Mouse (Mus musculus) gastrocnemius, adult 18-20 months (tissue): Measurements from ENCODE around the gene Tex264. TPM values are rescaled to one million over a fixed set of nuclear protein-coding genes. Genes with fewer than 3 reads are reported as not detected.
A peak's percentile ranks its signal among the peaks of the same experiment; 100 is the strongest.

Source experiments
- DNase-seq: peaks from one replicate; pipeline ENCODE4 v3.0.0; 2021; ENCODE audit warnings: low spot score
- long read RNA-seq, 2 experiments: library from polyadenylated mRNA; stranded (forward); transcript quantifications; one replicate each; pipeline ENCODE4 v2.0.0; 2021
- total RNA-seq, 2 experiments: library from RNA; stranded (reverse); gene quantifications; 2 replicates each; pipeline ENCODE4 v1.2.3; 2021

Tex264 gene
- total RNA-seq: 10 to 100 TPM; 29.8 to 30.6 TPM
- long read RNA-seq, experiment 1, transcript Tex264-203 (6 exons, 1,364 nt): major isoform, 7 of 23 reads
- long read RNA-seq, experiment 1, transcript Tex264-202 (6 exons, 1,896 nt): minor isoform, 6 of 23 reads
- long read RNA-seq, experiment 1, transcript Tex264-201 (6 exons, 1,391 nt): major isoform, 7 of 23 reads
- long read RNA-seq, experiment 1, partial matches to known transcripts: 1 of 23 reads
- long read RNA-seq, experiment 1, other reads (novel, unspliced or antisense): 1 of 23 reads
- long read RNA-seq, experiment 2, transcript Tex264-201 (6 exons, 1,391 nt): major isoform, 17 of 33 reads
- long read RNA-seq, experiment 2, transcript Tex264-203 (6 exons, 1,364 nt): minor isoform, 11 of 33 reads
- long read RNA-seq, experiment 2, partial matches to known transcripts: 1 of 33 reads
- long read RNA-seq, experiment 2, other reads (novel, unspliced or antisense): 1 of 33 reads

DNA sequence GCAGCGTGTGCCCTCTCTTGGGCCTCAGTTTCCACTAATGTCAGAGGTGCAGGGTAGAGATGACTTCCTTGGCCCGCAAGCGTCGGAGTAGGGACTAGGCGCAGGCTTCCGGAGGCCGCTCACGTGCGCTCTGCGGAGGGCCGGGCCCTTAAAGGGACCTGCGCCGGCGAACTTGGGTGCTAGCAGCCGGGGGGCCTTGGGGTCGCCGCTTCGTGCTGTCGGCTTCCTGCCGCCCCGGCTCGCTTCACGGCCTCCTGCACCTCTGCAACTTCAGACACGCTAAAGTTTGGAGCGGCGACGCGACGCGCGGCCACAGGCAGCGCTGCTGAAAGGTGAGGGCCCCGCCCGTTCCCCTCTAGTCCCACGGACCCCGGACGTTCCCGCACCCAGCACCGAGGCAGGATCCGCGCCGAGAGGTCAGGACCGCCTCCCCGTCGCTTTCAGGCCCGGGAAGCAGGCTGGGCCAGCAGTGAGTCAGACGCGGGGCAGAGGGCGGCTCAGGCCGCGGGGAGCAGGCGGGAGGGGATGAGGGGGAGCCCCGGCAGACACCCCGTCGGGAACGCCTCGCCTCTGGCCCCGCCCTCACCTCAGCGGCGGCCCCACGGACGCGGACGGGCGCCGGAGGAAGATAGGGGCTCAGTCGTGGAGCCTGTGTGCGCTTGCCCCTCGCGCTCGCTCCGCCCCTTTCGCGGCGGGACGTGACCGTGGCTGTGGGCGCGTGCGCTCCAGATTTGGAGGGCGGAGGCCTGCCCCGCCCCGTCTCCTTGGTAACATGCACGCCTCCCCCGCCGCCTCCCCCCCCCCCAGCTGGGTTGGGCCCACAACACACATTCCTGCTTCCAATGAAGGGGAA, at the start of gene Tex264:
Tex264 (minus strand) TSS at position 679 of the 853 bp plus-strand sequence.
- peak; percentile 83 for DNase-seq

DNA sequence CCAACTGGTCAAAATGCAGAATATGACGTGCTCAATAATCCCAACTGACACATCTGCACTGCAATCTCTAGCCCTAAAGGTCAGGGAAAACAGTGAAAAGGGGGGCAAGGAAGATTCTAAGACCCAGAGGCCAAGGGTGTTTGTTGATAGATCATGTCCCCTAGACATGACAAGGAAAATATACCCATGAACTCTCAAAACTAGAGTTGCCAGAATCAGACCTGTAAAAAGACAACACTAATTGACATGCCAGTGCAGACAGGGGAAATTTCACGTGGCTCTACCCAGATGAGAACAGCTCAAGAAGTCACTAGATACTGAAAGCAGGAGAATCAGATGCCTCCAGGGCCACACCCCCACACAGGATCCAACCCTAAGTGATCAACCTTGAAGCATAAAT, 48.0 kb upstream of the Tex264 start:
- DNase-seq: no peak

DNA sequence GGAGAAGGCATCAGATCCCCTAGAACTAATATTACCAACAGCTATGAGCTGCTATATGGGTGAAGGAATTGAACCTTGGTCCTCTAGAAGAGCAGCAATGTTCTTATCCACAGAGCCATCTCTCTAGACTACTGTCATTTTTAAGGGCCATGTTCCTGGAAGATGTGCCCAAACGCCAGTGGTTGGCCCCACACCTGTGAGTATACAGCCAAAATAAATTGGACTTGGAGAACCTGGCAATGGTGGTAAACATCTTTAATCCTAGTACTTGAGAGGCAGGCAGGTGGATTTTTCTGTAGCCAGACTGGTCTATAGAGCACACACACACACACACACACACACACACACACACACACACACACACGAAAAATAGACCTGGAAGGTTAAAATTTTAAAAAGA, 43.7 kb upstream of the Tex264 start:
- DNase-seq: no peak

DNA sequence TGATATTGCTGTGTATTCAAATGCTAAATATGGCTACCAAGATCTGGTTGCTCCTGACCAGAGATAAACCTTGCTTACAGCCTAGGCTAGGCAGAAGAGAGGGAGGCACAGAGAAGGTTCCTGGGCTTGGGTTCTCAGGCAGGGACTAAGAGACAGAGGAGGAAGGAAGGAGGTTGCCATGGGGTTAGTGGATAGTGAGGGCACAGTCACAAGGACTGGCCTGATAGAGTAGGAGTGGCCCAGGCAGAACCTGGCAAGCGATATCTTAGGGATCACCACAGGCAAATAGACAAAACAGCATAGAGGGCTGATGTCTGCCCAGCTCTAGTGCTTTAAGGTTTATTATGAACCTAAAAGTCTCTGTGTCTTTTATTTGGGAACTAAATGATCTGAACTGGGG, 41.2 kb upstream of the Tex264 start:
- peak; percentile 2 for DNase-seq

DNA sequence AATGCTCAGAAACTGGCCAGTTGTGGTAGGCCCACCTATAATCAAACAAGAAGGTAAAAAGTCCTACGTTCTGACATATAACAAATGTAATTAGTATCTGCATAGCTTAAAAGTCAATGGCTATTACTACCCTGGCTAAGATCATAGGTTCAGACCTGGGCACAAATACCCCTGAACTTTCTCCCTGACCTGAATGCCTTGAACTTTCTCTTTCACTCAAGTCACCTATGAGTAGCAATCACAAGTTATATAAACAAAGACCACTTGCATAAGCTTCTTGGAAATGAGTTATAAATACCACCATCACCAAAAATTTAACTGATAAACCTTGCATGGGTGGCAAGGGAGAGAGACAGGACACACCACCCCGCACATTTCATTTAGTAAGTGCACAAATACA, 39.7 kb upstream of the Tex264 start:
- DNase-seq: no peak

DNA sequence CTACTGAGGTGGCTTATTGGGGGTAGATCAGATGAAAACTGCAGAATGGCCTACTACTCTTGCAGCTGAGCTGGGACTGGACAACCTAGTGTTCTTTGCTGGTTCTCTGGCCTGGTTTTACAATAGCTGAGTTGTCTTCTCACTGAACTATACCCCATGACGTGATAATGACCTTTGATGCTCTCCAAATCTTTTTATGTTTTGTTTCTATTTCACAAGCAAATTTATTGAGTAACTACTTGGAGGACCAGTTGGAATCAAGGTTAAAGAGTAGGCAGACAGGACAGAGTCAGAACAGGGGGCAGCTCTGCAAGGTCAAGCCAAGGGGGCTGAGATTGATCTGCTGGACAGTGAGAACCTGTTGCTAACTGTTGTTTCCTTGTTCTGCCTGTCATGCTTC, 39.1 kb upstream of the Tex264 start:
- no peak for DNase-seq

DNA sequence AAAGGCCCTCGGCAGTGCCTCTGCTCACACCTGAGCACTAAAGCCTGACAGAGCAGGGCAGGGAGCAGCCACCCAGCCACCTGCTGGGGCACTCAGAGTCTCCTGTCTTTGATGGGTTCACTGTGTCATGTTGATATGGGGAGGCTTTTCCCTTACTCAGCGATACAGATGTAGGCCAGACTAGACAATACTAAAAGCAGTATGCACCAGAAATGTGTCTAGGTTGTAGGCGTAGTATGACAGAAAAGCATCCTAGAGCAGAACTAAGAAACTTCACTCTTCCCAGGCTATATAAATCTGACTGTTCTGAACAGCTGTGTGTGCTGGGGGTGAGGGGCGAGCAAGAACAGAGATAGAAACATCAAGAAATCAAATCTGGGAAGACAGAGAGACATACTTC, 31.0 kb upstream of the Tex264 start:
- no peak for DNase-seq

DNA sequence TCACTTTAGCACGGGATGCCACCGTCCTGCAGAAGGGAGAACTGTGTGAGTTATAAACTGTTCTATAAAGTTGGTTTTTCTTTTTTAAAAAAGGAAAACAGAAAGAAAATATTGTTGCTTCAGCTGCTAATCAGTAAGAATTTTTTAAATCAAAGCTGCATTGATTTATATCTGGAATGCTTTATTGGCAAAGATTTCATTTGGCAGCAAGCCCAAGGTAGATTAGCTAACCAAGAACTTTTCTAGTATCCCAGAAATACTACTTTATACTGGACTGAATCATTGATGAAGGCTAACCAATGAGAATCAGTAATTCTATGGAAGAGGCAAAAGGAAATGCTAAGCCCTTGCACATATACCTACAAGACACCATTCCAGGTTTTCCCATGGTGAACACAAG, 30.5 kb upstream of the Tex264 start:
- no peak for DNase-seq

DNA sequence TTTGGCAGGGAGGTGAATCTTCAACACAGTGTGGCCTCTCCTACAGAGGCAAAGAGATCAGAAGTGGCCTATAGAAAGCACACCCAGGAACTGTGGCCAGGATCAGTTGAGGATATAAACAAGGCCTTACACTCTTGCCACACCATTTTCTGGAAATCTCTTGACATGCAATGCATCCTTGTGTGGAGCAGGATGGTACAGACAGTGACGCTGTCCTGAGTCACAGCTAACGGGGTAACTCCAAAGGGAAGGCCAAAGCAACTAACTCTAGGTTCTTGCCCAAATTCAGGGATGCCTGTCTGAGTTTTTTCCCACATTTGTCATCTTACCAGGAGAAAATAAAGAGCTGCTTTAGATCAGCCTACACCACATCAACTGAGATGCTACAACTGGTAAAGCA, 26.7 kb upstream of the Tex264 start:
- DNase-seq: no peak

DNA sequence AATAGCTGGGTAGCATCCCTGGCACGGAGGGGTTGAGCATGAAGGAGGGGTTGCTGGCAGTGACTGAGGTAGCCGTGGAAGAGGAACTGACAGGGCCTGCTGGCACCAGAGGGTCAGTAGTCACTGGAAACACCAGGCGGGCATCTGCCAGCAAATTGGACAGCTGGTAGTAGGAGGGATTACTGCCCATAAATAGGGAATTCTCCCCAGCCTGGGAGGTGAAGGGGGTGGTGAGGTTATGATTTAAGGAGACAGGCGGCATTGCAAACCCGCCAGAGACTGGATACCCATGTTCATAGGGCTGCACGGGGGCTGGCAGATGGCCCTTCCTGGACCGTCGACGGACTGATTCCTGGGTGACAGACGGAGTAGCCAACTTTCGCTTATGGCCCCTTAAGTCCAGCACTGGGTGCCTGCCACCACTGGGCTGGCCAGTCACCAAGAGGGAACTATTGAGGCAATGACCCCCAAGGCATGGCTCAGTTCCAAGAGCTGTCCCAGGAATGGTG, 7.3 kb upstream of the Tex264 start:
- DNase-seq: no peak

DNA sequence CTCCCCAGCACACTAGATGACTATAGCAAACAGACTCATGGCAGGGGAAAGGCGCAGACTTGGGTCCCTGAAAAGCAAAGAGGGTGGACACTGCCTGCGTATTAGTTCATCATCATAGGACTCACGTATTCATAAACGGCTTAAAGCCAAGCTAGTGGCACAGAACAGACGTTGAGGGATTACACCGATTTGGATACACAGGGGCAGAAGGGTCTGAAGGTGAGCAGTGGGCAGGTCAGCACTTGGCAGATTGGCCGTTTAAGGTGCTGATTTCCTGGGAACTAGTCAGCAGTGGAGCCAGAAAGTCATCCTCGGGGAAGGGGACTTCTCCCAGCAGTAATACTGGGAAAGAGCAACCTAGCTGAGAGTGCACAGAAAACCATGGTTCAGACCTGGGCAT, 3.1 kb upstream of the Tex264 start:
- DNase-seq: no peak

DNA sequence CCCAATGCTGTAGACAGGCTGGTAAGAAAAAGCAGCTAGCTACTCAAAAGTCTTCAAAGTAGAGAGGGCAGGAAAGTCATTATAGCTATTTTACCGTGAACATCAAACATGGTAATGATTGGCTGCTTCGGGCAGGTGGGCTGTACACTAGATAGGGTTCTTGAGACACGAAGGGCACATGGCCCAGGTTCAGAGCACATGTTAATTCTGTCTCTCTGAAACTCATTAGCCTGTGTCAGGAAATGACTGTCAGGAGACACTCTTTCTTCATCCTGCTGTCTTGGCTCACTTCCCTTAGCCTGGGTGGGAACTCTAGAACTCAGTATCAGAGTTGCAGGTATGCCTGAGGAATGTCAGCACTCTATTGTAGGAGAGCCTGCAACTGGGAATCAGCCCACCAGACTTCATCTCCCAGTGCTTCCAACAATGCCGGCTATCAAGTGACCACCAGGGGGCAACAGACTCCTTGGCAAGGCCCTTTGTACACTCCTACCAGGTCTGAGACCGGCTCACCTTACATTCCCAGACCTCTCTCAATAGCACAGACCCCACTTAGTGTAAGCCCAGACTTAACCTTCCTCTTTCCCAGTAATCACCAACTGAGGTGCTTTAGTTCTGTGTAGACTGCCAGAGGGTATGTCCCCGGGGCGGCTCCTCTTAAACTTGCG, 1.4 kb upstream of the Tex264 start:
- peak; percentile 80 for DNase-seq

DNA sequence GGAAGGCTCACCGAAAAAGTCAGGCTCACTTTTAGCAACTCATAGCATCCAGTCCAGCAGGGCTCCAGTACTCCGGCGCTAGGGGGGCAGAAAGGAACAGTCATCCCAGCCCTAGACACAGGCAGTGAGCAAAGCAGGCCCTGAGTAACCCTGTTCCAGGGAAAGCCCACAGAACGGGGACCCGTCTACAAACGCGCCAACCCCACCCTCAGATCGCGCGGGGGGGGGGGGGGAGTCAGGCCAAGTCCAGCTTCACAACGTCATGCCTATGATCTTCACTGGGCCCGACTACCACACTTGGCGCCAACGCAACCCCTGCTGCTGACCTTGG, 844 bp downstream of the Tex264 start:
- DNase-seq: no peak

DNA sequence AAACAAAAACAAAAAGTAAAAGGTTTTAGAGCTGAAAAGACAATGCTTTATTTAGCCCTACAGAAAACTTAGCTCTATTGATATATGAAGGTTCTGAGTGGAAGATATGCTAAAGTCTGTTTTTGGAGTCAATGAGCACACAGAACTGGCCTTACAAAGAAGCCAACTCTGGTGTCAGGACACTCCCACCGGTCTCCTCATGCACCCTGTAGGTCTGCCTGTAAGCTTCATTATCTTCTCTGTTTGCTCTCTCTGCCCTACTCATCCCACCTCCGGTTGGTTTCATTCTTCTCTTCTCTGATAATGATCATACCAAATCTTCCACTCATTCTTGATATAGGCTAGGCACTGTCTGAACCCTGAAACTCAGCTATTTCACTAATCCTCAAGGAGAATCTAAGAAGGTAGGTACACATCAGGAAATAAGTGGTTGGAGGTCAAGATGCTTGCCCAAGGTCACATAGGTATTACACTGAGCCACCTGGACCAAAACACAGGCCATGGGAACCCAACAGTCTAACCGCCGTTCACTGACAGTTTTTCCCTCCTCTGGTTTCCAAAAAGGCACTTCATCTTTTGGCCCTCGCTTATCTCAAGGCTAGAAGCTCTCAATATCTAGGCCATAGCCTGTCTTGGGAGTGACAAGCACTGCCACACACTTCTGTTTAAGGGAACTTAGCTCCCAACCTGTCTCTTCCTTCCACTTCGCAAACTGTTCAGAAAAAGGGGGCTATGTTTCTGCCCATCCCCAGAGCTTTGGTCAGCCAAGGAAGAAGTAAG, 1.4 kb downstream of the Tex264 start:
- DNase-seq: no peak

DNA sequence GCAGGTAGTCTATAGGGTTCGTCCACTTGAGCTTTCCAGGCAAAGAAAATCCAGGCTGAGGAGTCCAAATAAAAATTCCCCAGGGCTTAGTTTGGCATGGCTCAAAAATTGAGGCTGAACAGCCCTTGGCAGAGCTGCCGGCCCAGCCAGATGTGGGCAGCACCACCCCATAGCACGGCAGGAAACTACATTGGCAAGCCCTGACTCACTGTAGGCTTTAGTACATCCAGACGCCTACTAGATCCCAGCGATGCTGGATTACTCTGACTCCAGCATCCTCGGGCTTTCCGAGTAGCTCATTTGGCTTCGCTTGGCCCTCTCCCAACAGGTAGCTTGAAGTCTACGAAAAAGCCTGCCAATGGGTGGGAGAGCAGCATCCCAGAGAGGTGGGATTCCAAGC, 4.7 kb downstream of the Tex264 start:
- no peak for DNase-seq

DNA sequence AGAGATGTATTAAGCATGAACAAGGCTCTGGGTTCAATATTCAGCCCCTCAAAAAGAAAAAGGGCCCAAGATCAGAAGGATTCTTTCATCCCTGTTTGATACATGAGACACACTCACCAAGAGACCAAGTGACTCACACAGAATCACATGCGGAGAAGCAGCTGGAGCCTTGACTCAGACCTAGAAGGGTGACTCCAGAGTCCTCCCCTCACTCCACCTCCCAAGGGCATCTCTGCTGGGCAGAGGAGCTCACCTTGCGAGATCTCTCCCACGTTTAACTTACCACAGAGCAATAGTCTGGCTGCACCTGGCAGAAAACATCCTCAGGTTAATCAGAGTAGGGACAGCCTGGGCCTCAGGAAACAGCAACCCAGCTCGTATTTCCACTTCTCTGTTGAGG, 7.5 kb downstream of the Tex264 start:
- DNase-seq: no peak

DNA sequence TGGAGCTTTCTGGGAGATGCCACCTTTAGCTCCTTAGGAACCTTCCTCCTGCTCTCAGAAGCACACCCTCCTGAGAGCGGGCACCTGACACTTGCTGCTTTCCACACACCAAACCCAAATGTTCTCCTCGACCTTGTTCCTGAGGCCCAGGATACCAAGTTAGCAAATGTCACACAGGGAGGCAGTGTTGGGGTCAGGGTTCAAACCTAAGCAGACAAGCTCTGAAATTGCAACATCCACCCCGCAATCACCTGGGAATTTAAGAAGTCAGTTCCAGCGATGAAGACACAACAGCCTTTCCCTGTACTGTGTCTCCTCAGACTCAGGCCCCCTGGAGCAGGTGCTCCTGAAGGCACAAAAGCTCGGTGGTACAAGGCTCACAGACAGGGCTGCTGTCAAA, 8.0 kb downstream of the Tex264 start:
- no peak for DNase-seq

DNA sequence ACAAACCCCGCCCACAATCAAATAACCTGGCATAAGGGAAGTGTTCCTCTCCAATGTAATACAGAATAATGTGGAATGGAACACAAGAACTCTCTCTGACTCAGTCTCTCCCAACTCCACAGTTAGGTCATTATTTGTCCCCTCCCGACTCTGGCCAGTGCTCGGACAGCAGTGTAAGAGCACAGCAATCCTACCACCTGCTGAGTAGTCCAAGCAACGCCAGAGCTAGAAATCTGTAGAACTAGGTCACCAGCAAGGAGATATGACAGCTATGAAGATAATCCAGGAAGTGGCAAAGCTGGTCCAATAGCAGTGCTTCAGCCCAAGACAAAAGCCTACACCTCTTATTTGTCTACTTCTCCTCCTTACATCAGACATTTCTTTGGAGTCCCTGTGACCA, 9.2 kb downstream of the Tex264 start:
- DNase-seq: no peak

DNA sequence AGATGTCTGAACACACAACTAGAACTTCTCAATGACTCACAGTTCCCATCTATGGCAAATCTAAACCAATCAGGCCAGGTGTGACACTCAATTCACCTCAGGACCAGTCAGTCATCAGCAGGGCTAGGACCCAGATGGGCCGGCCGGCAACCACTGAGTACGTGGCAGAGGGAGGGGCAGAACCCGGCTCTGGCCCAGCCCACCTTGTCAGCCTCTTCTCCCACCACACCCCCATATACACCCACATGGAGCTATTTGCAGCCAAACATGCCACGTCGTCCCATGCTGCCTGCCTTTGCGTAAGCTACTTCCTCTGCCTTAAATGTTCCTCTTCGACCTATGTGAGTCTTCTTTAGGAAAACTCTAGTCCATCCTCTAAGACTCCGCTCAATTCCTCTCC, 9.8 kb downstream of the Tex264 start:
- DNase-seq: no peak

DNA sequence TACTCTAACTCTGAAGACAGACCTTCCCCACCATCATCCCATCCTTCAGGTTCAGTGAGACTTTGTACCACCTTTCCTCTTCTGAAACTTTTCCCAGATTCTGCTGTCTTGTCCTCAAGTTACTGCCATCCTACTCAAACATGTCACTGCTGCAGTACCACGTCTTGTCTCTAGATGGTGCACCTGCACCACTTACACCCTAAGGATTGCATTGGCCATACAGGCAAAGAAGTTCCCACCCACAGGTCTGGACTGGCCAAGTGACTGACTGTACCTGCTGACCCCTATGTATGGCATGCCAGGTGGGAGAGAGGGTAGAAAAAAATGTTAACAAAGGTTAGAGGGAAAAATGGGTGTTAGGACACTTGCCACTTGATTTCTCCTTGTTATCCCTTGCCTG, 10.2 kb downstream of the Tex264 start:
- DNase-seq: peak; percentile 83

DNA sequence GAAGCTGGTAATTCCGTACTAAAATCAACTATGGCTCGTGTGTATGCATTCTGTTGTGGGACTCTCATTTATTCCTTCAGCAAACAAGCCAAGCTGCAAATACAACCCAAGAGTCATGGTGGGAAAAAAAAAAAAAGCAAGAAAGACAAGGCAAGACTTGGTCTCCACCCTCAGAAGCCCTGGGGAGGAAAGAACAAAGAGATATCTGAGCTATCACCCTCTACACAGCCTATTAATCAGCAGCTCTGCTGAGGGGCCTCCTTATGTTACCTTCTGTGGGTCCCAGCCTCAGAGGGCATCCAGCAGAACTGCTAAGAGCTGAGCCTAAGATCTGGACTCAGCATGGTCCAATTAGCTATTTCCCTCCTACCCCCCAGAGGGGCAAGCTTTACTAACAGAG, 11.9 kb downstream of the Tex264 start:
- DNase-seq: no peak
